Mouse (Mus musculus) kidney, adult 2 months (tissue): Measurements from ENCODE around the gene Zmym2. TPM values are rescaled to one million over a fixed set of nuclear protein-coding genes. Genes with fewer than 3 reads are reported as not detected.
"Not testable (repeated sequence)": the region's sequence is repeated elsewhere in the genome, so short reads cannot be mapped to it uniquely, and the experiment has no call there.

Experiments used
- DNase-seq: peaks from one replicate; pipeline ENCODE4 v3.0.0; 2021
- H3K27ac ChIP-seq: fragments of 200-500 bp; 2 replicates; pipeline ENCODE4 v1.5.1; 2012; ENCODE audit warnings: low read depth, low read length, control low read depth, inconsistent platforms; ENCODE audit not compliant: insufficient read depth
- H3K27me3 ChIP-seq: fragments of 200-500 bp; replicated peaks from 2 replicates; pipeline ENCODE4 v1.6.1; 2012; ENCODE audit warnings: mild to moderate bottlenecking, moderate library complexity, low read length, inconsistent platforms; ENCODE audit not compliant: control insufficient read depth, insufficient read depth
- H3K36me3 ChIP-seq: fragments of 200-500 bp; 2 replicates; pipeline ENCODE4 v1.6.1; 2012; ENCODE audit warnings: mild to moderate bottlenecking, moderate library complexity, low read length, inconsistent platforms; ENCODE audit not compliant: control insufficient read depth, insufficient read depth
- H3K4me1 ChIP-seq: fragments of 200-500 bp; 2 replicates; pipeline ENCODE4 v1.6.1; 2011; ENCODE audit warnings: low read length; ENCODE audit not compliant: control insufficient read depth, insufficient read depth
- H3K4me3 ChIP-seq: fragments of 200-500 bp; 2 replicates; pipeline ENCODE4 v1.5.1; 2011; ENCODE audit warnings: mild to moderate bottlenecking, low read depth, low read length, control low read depth; ENCODE audit not compliant: insufficient read depth
- CTCF ChIP-seq: fragments of 200-500 bp; conservative IDR thresholded peaks from 2 replicates; pipeline ENCODE4 v1.5.1; 2011; ENCODE audit warnings: low read depth, mild to moderate bottlenecking, control low read depth, low read length, moderate library complexity, mixed read lengths; ENCODE audit not compliant: insufficient read depth, insufficient read length
- POLR2A ChIP-seq: fragments of 200-500 bp; IDR thresholded peaks from one replicate; pipeline ENCODE4 v1.6.1; 2011; ENCODE audit warnings: low read depth, low read length, control low read depth
- WGBS: fragments of 180-500 bp; shearing (Covaris S2); methylation state at CpG from one replicate; pipeline ENCODE4 v1.1.7; 2018; 5-methylcytosine and 5-hydroxymethylcytosine counted together
- polyA plus RNA-seq: library from polyadenylated mRNA; depleted of rRNA; stranded (reverse); fragments of >200 nt; gene quantifications from 2 replicates; pipeline ENCODE4 v1.2.3, GENCODE M21; 2012

Zmym2 gene
- polyA plus RNA-seq, 1 experiment = 9.5 TPM

- TF ChIP-seq POLR2A (no peak), CTCF (no peak)
- 84% methylated on average over 5 of the region's 5 CpGs for WGBS
- no peaks in the 10 kb centered on the region for H3K27me3 ChIP-seq
- H3K27ac ChIP-seq = no peak overlapping the region
- no peaks in the 10 kb centered on the region for H3K4me1 ChIP-seq
- no peak overlapping the region for H3K4me3 ChIP-seq
- H3K36me3 ChIP-seq = no peaks in the 10 kb centered on the region
- no peak for DNase-seq
Measured at GRCm38 (mm10) chr14:56873525-56873924, 12.9 kb upstream of the Zmym2 start.

- no peak overlapping the region for H3K27ac ChIP-seq
- TF ChIP-seq CTCF = no peak
- TF ChIP-seq POLR2A = no peak
- no peaks in the 10 kb centered on the region for H3K27me3 ChIP-seq
- H3K4me1 ChIP-seq = no peaks in the 10 kb centered on the region
- H3K36me3 ChIP-seq = no peaks in the 10 kb centered on the region
- no peak for DNase-seq
- no peak overlapping the region for H3K4me3 ChIP-seq
Measured at GRCm38 (mm10) chr14:56875586-56876159, 10.8 kb upstream of the Zmym2 start.

GRCm38 (mm10) chr14:56881271-56881670 is 5.2 kb upstream of the Zmym2 start:
- Histone ChIP-seq H3K4me3 (no peak overlapping the region), H3K27me3 (no peaks in the 10 kb centered on the region), H3K4me1 (no peaks in the 10 kb centered on the region), H3K27ac (no peak overlapping the region), H3K36me3 (no peaks in the 10 kb centered on the region)
- no peak for DNase-seq
- WGBS = 70% methylated on average over 3 of the region's 3 CpGs
- no peak for TF ChIP-seq CTCF
- TF ChIP-seq POLR2A = no peak

GRCm38 (mm10) chr14:56883431-56883830 is 3.0 kb upstream of the Zmym2 start:
- DNase-seq = no peak
- no peaks in the 10 kb centered on the region for H3K36me3 ChIP-seq

GRCm38 (mm10) chr14:56885308-56885771 is 1.1 kb upstream of the Zmym2 start:
- H3K4me1 ChIP-seq = peaks cover 8% of the 10 kb centered on the region
- H3K27ac ChIP-seq = peak overlapping the region; percentile 94
- H3K27me3 ChIP-seq = no peaks in the 10 kb centered on the region
- DNase-seq = peak; percentile 92
- H3K36me3 ChIP-seq = no peaks in the 10 kb centered on the region; the same call in 1 of the 2 replicates
- peak overlapping the region; percentile 66 for H3K4me3 ChIP-seq
- 2% methylated on average over 36 of the region's 36 CpGs for WGBS
- TF ChIP-seq POLR2A (no peak), CTCF (peak; percentile 49)

More at GRCm38 (mm10) chr14:56883431-56883830, 3.0 kb upstream of the Zmym2 start:
- H3K27me3 ChIP-seq = no peaks in the 10 kb centered on the region
- TF ChIP-seq POLR2A (no peak), CTCF (no peak)
- 98% methylated on average over 1 of the region's 1 CpGs for WGBS
- peaks cover 1% of the 10 kb centered on the region; the same call in 1 of the 2 replicates for H3K4me1 ChIP-seq
- H3K4me3 ChIP-seq = no peak overlapping the region
- no peak overlapping the region for H3K27ac ChIP-seq

- peak; percentile 20 for TF ChIP-seq POLR2A
- not testable (repeated sequence) for H3K27me3 ChIP-seq
- peak; percentile 90 for DNase-seq
Measured at GRCm38 (mm10) chr14:56885986-56886593, 363 bp upstream of the Zmym2 start.

GRCm38 (mm10) chr14:56887514-56887880 is 1.0 kb downstream of the Zmym2 start:
- Histone ChIP-seq H3K4me3 (peak overlapping the region; percentile 91), H3K4me1 (peaks cover 12% of the 10 kb centered on the region), H3K27me3 (no peaks in the 10 kb centered on the region), H3K27ac (peak overlapping the region; percentile 97), H3K36me3 (peaks cover under 1% of the 10 kb centered on the region)
- TF ChIP-seq CTCF (peak; percentile 15; the same call in 1 of the 2 replicates), POLR2A (no peak)
- DNase-seq = no peak
- 0% methylated on average over 3 of the region's 3 CpGs for WGBS

More at GRCm38 (mm10) chr14:56885986-56886593, 363 bp upstream of the Zmym2 start:
- Histone ChIP-seq H3K4me1 (peaks cover 10% of the 10 kb centered on the region), H3K27ac (peak overlapping the region; percentile 94), H3K4me3 (peak overlapping the region; percentile 66)
- H3K36me3 ChIP-seq = not testable (repeated sequence)
- WGBS = 2% methylated on average over 39 of the region's 69 CpGs

- under 1% methylated on average over 9 of the region's 9 CpGs for WGBS
- TF ChIP-seq CTCF (peak; percentile 87), POLR2A (no peak)
- no peak overlapping the region for H3K27ac ChIP-seq
- H3K4me3 ChIP-seq = peak overlapping the region; percentile 91
- DNase-seq = peak; percentile 84
- no peaks in the 10 kb centered on the region for H3K27me3 ChIP-seq
- H3K36me3 ChIP-seq = peaks cover 2% of the 10 kb centered on the region
- peaks cover 14% of the 10 kb centered on the region for H3K4me1 ChIP-seq
Measured at GRCm38 (mm10) chr14:56887887-56888286, 1.4 kb downstream of the Zmym2 start.
